Mouse (Mus musculus) CH12.LX (cell line): ENCODE data around the gene Spata18.

Experiments used
- CTCF ChIP-seq, 2 experiments: IDR thresholded peaks in 1 of 2; conservative IDR thresholded peaks in 1 of 2; 2 replicates each; pipeline ENCODE4 v1.5.1; 2011 to 2012; ENCODE audit warnings: low read depth in 2 of 2, low read length in 2 of 2, improper control_type of control experiment in 1 of 2, inconsistent platforms in 1 of 2, mild to moderate bottlenecking in 1 of 2, moderate library complexity in 1 of 2
- E2F4 ChIP-seq: IDR thresholded peaks from 2 replicates; pipeline ENCODE4 v1.6.1; 2011; ENCODE audit warnings: low read depth, low read length, improper control_type of control experiment; ENCODE audit not compliant: insufficient replicate concordance
- EP300 ChIP-seq: IDR thresholded peaks from 2 replicates; pipeline ENCODE4 v1.6.1; 2011; ENCODE audit warnings: low read length, improper control_type of control experiment
- MAFK ChIP-seq: IDR thresholded peaks from 2 replicates; pipeline ENCODE4 v1.6.1; 2011; ENCODE audit warnings: low read length, improper control_type of control experiment; ENCODE audit not compliant: insufficient replicate concordance
- MXI1 ChIP-seq: IDR thresholded peaks from 2 replicates; pipeline ENCODE4 v1.6.1; 2011; ENCODE audit warnings: mild to moderate bottlenecking, low read depth, low read length, improper control_type of control experiment
- MYC ChIP-seq: IDR thresholded peaks from 2 replicates; pipeline ENCODE4 v1.6.1; 2011; ENCODE audit warnings: low read depth, mild to moderate bottlenecking, improper control_type of control experiment, low read length
- NELFE ChIP-seq: IDR thresholded peaks from 2 replicates; pipeline ENCODE4 v1.6.1; 2011; ENCODE audit warnings: low read depth, low read length, improper control_type of control experiment
- POLR2A ChIP-seq: IDR thresholded peaks from 2 replicates; pipeline ENCODE4 v1.6.1; 2011; ENCODE audit warnings: low read depth, mild to moderate bottlenecking, improper control_type of control experiment, low read length
- POLR2AphosphoS2 ChIP-seq: IDR thresholded peaks from 2 replicates; pipeline ENCODE4 v1.6.1; 2011; ENCODE audit warnings: low read depth, low read length, improper control_type of control experiment
- ZC3H11A ChIP-seq: IDR thresholded peaks from 2 replicates; pipeline ENCODE4 v1.6.1; 2012; ENCODE audit warnings: low read depth, mild to moderate bottlenecking, inconsistent platforms, low read length, improper control_type of control experiment
- ZNF384 ChIP-seq: IDR thresholded peaks from 2 replicates; pipeline ENCODE4 v1.6.1; 2012; ENCODE audit warnings: low read depth, low read length, improper control_type of control experiment, inconsistent platforms

DNA sequence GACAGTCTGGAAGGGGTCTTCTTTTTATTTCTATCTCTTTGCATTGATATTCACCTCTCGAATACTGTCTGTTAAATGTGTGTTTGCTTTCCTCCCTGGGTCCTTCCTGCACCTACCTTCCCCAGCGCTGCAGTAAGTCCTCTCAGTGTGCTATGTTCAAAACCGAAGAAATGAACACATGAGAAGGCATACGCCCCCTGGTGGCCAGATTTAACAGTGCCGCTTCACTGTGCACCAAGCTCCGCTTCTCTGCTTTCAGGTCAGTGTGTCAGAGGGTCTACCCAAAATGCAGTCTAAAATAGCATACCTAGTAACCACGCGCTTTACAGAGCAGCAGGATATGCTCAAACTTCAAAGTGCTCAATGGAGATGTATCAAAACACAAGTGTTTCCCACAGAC is 18.0 kb upstream of the Spata18 start:
- no peak for TF ChIP-seq NELFE
- TF ChIP-seq POLR2A = no peak
- TF ChIP-seq POLR2AphosphoS2 = no peak
- TF ChIP-seq CTCF (conservative IDR thresholded peaks at IDR 0.05 in 1 of 2, IDR thresholded peaks at IDR 0.05 in 1 of 2; ENCODE audit: low read depth in 2 of 2, low read length in 2 of 2) = peak; percentile 78 to 82
- no peak for TF ChIP-seq MXI1
- no peak for TF ChIP-seq MAFK
- no peak for TF ChIP-seq ZC3H11A
- no peak for TF ChIP-seq MYC
- no peak for TF ChIP-seq ZNF384
- no peak for TF ChIP-seq EP300
- TF ChIP-seq E2F4 = no peak
